Mouse (Mus musculus) intestine, postnatal 0 days (tissue): ENCODE measurements around the gene Fbxo24. TPM values are rescaled to one million over a fixed set of nuclear protein-coding genes. Genes with fewer than 3 reads are reported as not detected.

Experiments used
- ATAC-seq: fragments of 200-750 bp; cut with Nextera tagmentation; 2 replicates; pipeline ENCODE4 v1.8.0; 2017; ENCODE audit warnings: mild to moderate bottlenecking, moderate TSS enrichment, moderate library complexity
- H3K27ac ChIP-seq: fragments of 300-500 bp; sonication (generic); 2 replicates; pipeline ENCODE4 v1.5.1; 2014; ENCODE audit warnings: mild to moderate bottlenecking, low read depth, low read length, moderate library complexity
- H3K27me3 ChIP-seq: fragments of 300-500 bp; sonication (generic); replicated peaks from 2 replicates; pipeline ENCODE4 v1.6.1; 2014; ENCODE audit warnings: low read length, mixed read lengths; ENCODE audit not compliant: control insufficient read depth, insufficient read depth
- H3K36me3 ChIP-seq: fragments of 300-500 bp; sonication (generic); 2 replicates; pipeline ENCODE4 v1.6.1; 2014; ENCODE audit warnings: mild to moderate bottlenecking, moderate library complexity; ENCODE audit not compliant: control insufficient read depth, insufficient read depth
- H3K4me1 ChIP-seq: fragments of 300-500 bp; sonication (generic); replicated peaks from 2 replicates; pipeline ENCODE4 v1.6.1; 2014; ENCODE audit warnings: antibody characterized with exemption, low read length, mixed read lengths; ENCODE audit not compliant: control insufficient read depth, insufficient read depth
- H3K4me2 ChIP-seq: fragments of 300-500 bp; sonication (generic); replicated peaks from 2 replicates; pipeline ENCODE4 v1.6.1; 2014; ENCODE audit warnings: low read depth, mild to moderate bottlenecking, moderate library complexity
- H3K4me3 ChIP-seq: fragments of 300-500 bp; sonication (generic); 2 replicates; pipeline ENCODE4 v1.5.1; 2014; ENCODE audit warnings: low read depth, low read length
- H3K9ac ChIP-seq: fragments of 300-500 bp; sonication (generic); 2 replicates; pipeline ENCODE4 v1.6.1; 2014; ENCODE audit warnings: mild to moderate bottlenecking, low read depth, low read length
- H3K9me3 ChIP-seq: fragments of 300-500 bp; sonication (generic); 2 replicates; pipeline ENCODE4 v1.6.1; 2016; ENCODE audit warnings: mixed run types; ENCODE audit not compliant: control insufficient read depth
- CTCF ChIP-seq: sonication (generic); IDR thresholded peaks from 2 replicates; pipeline ENCODE4 v1.5.1; 2016; ENCODE audit warnings: low read depth, mild to moderate bottlenecking, control low read depth, antibody characterized with exemption, moderate library complexity
- WGBS: fragments of 180-500 bp; shearing (Covaris S2); extraction: QIAGEN DNeasy Blood & Tissue Kit; methylation state at CpG from one replicate; pipeline ENCODE4 v1.1.7; 2014; 5-methylcytosine and 5-hydroxymethylcytosine counted together
- polyA plus RNA-seq: library from polyadenylated mRNA; unstranded; fragments of >200 nt; fragmentation: Nextera tagmentation; extraction: Ambion mirVana; gene quantifications from 2 replicates; pipeline ENCODE4 v1.2.1, GENCODE M21; 2015

Fbxo24 gene
- polyA plus RNA-seq, 1 experiment from 2014 or later, result 0.16 TPM

DNA sequence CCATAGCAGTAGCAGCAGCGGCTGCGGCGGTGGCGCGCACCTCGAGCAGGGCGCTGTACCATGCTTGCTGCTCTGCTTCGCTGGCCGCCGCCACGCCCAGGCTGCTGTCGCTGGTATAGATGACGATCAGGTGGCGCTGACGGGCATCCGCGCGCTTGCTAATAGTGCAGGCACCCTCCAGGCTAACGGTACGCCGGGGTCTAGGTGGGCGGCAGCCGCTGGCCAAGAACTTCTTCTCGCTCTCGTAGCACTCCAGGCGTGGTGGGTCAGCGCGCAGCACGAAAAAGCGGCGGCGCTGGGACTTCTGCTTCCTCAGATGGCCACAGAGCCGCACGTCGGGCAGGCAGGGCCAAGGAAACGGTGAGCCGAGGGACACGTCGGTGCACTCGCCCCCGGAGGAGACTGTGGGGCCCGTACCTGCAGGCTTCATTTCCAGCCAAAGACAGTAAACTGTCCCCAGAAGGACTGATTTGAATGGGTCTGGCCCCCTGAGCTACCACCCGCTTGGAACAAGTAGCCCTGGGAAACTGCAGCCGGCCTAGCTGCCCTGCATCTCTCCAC is 16.4 kb upstream of the Fbxo24 start:
- WGBS, result 7% methylated on average over 44 of the region's 44 CpGs
- no peaks in the 10 kb centered on the region for H3K4me1 ChIP-seq
- no peak overlapping the region for H3K9ac ChIP-seq
- ATAC-seq, result 0 out of 2 replicates have a peak, but pooled peaks have one; percentile 24
- H3K27ac ChIP-seq, result no peak overlapping the region
- TF ChIP-seq CTCF, result peak; percentile 23
- H3K9me3 ChIP-seq, result no peaks in the 10 kb centered on the region
- H3K27me3 ChIP-seq, result peaks cover 23% of the 10 kb centered on the region
- H3K4me2 ChIP-seq, result peak overlapping the region; percentile 58
- peaks cover 27% of the 10 kb centered on the region for H3K36me3 ChIP-seq
- H3K4me3 ChIP-seq, result peak overlapping the region; percentile 20

DNA sequence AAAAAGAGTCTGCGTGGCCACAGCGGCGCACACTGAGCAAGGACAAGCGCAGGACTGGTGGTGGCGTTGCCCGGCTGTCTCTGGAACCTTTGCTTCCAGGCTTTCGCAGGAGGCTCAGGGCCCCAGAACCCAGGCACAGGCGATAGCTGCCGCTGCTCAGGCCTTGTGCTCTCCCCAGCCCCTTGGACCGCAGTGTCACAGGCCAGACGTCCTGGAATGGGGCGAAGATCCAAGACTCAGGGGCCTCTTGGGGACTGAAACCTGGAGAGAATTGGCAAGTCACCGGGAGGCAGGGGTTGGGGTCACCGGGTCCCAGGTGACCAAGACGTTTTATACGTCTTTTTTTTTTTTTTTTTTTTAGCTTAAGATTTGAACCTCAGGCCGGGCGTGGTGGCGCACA is 15.7 kb upstream of the Fbxo24 start:
- Histone ChIP-seq H3K4me1 (no peaks in the 10 kb centered on the region), H3K9ac (no peak overlapping the region), H3K36me3 (peaks cover 34% of the 10 kb centered on the region), H3K4me2 (no peak overlapping the region), H3K27ac (no peak overlapping the region), H3K9me3 (no peaks in the 10 kb centered on the region), H3K27me3 (peaks cover 23% of the 10 kb centered on the region), H3K4me3 (no peak overlapping the region)
- no peak for ATAC-seq
- 53% methylated on average over 19 of the region's 19 CpGs for WGBS
- no peak for TF ChIP-seq CTCF

DNA sequence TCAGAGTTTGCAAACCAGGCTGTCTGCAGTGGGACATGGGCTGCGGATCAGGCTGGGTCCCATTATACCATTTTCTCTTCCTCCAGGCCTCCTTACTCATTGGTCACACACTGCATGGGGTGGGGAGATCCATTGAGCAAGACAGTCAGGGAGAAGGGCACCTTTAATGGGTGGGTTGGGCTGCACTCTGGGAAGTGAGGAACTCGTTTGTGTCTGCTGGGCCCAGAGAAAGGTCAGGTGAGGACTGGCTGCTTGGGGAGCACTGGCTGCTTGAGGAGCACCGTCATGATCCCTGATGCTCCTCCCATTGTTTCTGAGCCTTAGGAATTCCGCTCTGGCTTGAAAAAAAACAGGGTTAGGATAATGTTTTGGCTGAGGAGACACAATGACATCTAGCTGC is 14.1 kb upstream of the Fbxo24 start:
- Histone ChIP-seq H3K27ac (no peak overlapping the region), H3K4me1 (no peaks in the 10 kb centered on the region), H3K9me3 (no peaks in the 10 kb centered on the region), H3K4me3 (no peak overlapping the region), H3K36me3 (peaks cover 50% of the 10 kb centered on the region), H3K4me2 (no peak overlapping the region), H3K27me3 (peaks cover 23% of the 10 kb centered on the region), H3K9ac (no peak overlapping the region)
- 46% methylated on average over 4 of the region's 4 CpGs for WGBS
- no peak for ATAC-seq
- TF ChIP-seq CTCF, result no peak

DNA sequence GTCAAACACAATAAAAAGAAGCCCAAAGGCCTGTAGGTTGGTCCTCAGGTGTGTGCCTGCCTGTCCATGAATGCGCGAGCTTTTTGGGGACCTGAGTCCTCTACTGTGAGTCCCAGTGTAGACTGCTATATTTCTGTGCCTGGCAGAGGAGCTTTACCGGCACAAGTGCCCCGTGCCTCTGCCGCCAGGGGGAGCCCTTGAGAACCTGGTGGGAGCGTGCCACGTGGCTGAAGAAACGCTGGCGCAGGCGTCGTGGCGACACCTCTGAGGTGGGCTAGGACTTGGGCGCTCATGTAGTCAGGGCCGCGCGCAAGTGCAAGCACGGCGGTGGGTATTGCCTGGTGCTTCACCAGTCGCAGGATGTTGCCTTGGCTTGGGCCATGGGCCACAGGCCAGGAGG is 12.3 kb upstream of the Fbxo24 start, which contains the start of gene Sap25:
TSS of gene Sap25 (plus strand) at position 281 of the 400 bp plus-strand sequence.
- no peaks in the 10 kb centered on the region for H3K4me1 ChIP-seq
- ATAC-seq, result no peak
- H3K9me3 ChIP-seq, result no peaks in the 10 kb centered on the region
- peaks cover 23% of the 10 kb centered on the region for H3K27me3 ChIP-seq
- no peak within 1 kb of the TSS for H3K4me2 ChIP-seq
- H3K4me3 ChIP-seq, result no peak within 1 kb of the TSS
- peaks cover 68% of the 10 kb centered on the region for H3K36me3 ChIP-seq
- peak; percentile 67 for TF ChIP-seq CTCF
- no peak within 1 kb of the TSS for H3K9ac ChIP-seq
- 88% methylated on average over 19 of the region's 19 CpGs for WGBS
- H3K27ac ChIP-seq, result no peak within 1 kb of the TSS

DNA sequence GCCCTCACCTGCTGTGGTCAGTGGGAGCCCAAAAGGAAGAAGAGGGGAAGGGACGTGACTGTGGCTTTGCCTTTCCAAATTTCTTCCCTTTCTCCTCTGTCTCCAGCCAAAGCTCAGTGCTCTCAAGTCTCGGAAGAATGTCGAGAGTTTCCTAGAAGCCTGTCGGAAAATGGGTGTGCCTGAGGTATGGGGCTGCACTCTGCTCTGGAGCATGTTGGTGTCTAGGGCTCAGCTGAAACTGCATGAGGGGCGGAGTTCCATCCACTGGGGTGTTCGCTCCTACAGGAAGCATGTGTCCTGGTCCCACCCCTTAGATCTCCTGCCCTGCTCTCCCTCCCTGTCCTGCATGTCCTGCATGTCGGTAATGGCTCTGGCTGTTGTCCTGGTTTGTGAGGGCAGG is 10.7 kb upstream of the Fbxo24 start:
- H3K4me1 ChIP-seq, result no peaks in the 10 kb centered on the region
- H3K4me2 ChIP-seq, result no peak overlapping the region
- peaks cover 9% of the 10 kb centered on the region for H3K27me3 ChIP-seq
- WGBS, result 74% methylated on average over 7 of the region's 7 CpGs
- no peak for ATAC-seq
- peaks cover 77% of the 10 kb centered on the region for H3K36me3 ChIP-seq
- H3K4me3 ChIP-seq, result no peak overlapping the region
- no peak for TF ChIP-seq CTCF
- H3K9ac ChIP-seq, result no peak overlapping the region
- H3K9me3 ChIP-seq, result no peaks in the 10 kb centered on the region
- no peak overlapping the region for H3K27ac ChIP-seq

DNA sequence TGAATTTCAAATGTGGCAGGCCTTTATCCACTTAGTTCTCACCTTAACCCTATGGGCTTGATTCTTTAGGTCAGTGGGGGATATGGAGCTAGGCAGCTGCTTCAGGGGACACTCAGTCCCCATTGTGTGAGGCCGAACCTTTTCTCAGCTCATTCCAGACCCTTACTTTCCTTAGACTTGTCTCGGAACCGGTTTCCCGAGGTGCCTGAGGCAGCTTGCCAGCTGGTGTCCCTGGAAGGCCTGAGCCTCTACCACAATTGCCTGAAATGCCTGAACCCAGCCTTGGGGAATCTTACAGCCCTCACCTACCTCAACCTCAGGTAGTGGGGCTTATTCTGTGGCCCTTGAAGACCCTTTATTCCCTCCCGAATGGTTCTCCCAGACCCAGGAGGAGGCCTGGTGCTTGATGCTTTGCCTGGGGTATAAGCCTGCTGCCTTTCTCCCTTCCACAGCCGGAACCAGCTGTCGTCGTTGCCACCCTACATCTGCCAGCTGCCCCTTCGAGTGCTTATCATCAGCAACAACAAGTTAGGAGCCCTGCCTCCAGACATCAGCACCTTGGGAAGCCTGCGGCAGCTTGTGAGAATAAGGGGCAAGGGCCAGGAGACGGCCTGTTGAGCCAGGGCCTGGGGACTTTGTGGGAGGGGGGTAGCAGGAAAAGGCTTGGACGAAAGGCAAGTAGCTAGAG is 4.7 kb upstream of the Fbxo24 start:
- Histone ChIP-seq H3K4me3 (no peak overlapping the region), H3K36me3 (peaks cover 43% of the 10 kb centered on the region), H3K4me2 (no peak overlapping the region), H3K4me1 (peaks cover 15% of the 10 kb centered on the region), H3K9me3 (no peaks in the 10 kb centered on the region), H3K9ac (no peak overlapping the region), H3K27me3 (no peaks in the 10 kb centered on the region), H3K27ac (peak overlapping the region; percentile 73)
- WGBS, result 68% methylated on average over 12 of the region's 12 CpGs
- TF ChIP-seq CTCF, result no peak
- no peak for ATAC-seq
